Mouse (Mus musculus): ENCODE data around the gene Luc7l3. TPM values are rescaled to one million over a fixed set of nuclear protein-coding genes. Genes with fewer than 3 reads are reported as not detected.
A peak's percentile ranks its signal among the peaks of the same experiment; 100 is the strongest.

Luc7l3 gene
- polyA plus RNA-seq, 1 experiment: 154 TPM

DNA sequence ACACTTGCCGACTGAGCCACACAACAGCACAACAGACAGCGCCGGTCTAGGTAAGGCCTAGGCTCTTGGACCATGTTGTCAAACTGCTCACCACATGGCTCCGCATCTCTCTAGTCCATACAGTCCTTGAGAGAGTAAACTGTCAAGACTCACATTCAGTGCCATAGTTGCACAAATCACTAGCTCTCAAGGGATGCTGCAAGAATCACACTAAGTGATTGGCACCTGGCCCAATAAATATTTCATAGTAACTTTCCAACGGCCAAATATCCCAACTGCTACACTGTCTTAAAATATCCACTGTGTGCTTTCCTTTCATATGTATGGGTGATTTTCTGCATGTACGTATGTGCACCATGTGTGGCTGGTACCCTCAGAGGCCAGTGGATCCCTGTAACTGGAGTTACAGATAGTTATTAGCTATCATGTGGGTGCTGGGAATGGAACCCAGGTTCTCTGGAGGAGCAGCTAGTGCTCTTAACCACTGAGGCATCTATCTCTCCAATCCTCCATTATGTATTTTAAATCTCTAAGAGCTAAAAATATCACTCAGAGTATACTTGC lies 38.2 kb downstream of the Luc7l3 start:
- Histone ChIP-seq H3K4me3 (replicated peaks; ENCODE audit: insufficient read depth, low read depth, low read length) (no peak overlapping the region), H3K27me3 (ENCODE audit: control insufficient read depth, insufficient read depth, low read length) (no peaks in the 10 kb centered on the region), H3K27ac (ENCODE audit: insufficient read depth, low read length) (no peak overlapping the region), H3K4me1 (ENCODE audit: control insufficient read depth, insufficient read depth, low read length) (peaks cover 12% of the 10 kb centered on the region)
- DNase-seq: no peak
- TF ChIP-seq POLR2A (IDR thresholded peaks at IDR 0.05; ENCODE audit: borderline replicate concordance, insufficient read depth, low read length): no peak
- no peak for TF ChIP-seq CTCF (IDR thresholded peaks at IDR 0.05; ENCODE audit: borderline replicate concordance, insufficient read depth, low read depth, low read length)
- WGBS: 82% methylated on average over 6 of the region's 6 CpGs

DNA sequence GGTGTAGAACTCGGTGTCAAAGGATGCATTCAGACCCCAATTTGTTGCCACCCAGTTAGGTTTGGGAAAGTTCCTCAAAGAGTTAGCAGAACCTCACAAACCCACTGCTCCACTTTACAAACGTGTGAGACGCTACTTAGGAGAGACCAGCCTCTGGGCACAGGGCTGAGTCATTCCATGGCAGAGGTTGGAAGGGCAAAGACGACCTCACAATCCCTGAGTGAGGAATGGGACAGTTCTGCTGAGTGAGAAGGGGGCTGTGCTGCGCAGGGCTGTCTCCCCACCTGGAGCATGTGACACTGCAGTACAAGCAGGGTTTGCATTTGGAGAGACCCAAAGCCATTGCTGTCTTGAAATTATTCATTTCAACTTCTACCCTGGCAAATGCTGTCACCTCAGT lies 39.5 kb downstream of the Luc7l3 start:
- DNase-seq: no peak
- WGBS: 36% methylated on average over 5 of the region's 5 CpGs
- no peak overlapping the region for H3K27ac ChIP-seq (ENCODE audit: insufficient read depth, low read length)

DNA sequence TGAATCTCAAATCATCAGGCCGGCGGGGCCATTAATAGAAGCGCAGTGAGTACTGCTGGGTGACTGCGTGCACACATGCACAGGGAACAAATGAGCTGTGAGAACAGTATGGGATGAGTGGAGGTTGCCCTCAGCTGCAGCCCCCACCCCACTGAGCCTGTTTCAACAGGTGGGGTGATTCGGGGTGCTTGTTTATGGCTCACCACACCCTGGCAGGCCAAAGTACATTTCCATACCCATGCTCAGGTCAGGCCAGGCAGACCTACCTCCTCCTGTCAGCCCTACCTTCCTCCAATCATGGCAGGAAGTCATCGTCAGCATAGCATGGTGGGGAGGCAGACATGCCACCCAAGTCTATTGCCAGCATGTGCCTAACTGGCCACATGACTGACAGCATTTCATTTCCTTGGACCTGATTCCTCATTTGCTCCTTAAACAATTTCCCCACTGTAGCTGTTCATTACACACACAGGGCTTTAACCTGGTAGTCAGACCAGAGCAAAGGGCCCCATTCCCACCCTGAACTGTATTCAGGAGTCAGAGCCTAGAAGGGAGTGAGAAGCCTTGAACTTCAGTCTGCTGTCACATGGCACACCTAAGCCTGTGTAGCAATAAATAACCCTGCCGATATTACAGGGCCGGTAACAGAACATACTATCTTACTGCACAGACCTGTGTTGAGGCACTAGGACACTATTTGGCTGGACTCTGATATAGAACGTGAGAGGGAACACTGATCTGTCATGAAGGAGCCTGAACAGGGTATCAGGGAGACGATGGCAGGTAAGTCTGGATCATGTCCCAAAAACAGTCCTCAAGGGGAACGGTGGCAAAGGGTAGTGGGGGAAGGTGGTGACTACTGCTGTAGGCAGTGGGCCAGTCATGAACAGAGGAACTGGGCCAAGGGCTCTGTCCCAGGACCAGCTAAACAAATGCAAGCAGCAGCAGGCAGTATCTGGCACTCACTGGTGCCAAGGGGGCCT lies 40.3 kb downstream of the Luc7l3 start, which contains the start of gene Gm21885:
Gm21885 (plus strand) TSS at position 675 of the 983 bp plus-strand sequence.
- 46% methylated on average over 11 of the region's 11 CpGs for WGBS
- TF ChIP-seq POLR2A (IDR thresholded peaks at IDR 0.05; ENCODE audit: borderline replicate concordance, insufficient read depth, low read length) (no peak), CTCF (IDR thresholded peaks at IDR 0.05; ENCODE audit: borderline replicate concordance, insufficient read depth, low read depth, low read length) (no peak)
- no peak within 1 kb of the TSS for H3K27ac ChIP-seq (ENCODE audit: insufficient read depth, low read length)
- no peaks in the 10 kb centered on the region for H3K27me3 ChIP-seq (ENCODE audit: control insufficient read depth, insufficient read depth, low read length)
- H3K4me1 ChIP-seq (ENCODE audit: control insufficient read depth, insufficient read depth, low read length): peaks cover 12% of the 10 kb centered on the region
- DNase-seq: peak; percentile 40 to 49
- no peak within 1 kb of the TSS for H3K4me3 ChIP-seq (replicated peaks; ENCODE audit: insufficient read depth, low read depth, low read length)

More for the DNA sequence above, 39.5 kb downstream of the Luc7l3 start:
- H3K4me3 ChIP-seq (replicated peaks; ENCODE audit: insufficient read depth, low read depth, low read length): no peak overlapping the region
- TF ChIP-seq CTCF (IDR thresholded peaks at IDR 0.05; ENCODE audit: borderline replicate concordance, insufficient read depth, low read depth, low read length) (no peak), POLR2A (IDR thresholded peaks at IDR 0.05; ENCODE audit: borderline replicate concordance, insufficient read depth, low read length) (no peak)
- H3K4me1 ChIP-seq (ENCODE audit: control insufficient read depth, insufficient read depth, low read length): peaks cover 12% of the 10 kb centered on the region
- H3K27me3 ChIP-seq (ENCODE audit: control insufficient read depth, insufficient read depth, low read length): no peaks in the 10 kb centered on the region

DNA sequence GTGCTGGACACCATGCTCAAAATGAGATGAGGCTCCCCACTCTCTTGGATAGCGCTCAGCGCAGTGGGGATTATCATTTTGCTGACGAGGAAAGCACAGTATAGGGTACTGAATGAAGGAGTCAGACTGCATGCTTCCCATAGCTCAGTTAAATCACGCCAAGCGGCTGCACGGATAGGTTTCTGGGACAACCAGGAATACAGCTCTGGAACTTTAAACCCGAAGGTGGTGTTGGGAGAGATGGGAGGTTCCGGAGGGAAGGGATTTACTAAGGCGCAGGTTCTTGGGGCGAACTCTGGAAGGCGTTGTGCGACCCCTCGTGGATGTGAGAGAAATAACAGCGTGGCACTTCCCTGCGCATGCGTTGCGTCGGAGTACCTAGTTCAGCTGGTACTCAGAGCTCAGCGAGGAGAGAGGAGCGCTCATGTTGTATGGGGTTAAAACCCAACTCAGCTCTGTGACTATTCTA lies 44.9 kb downstream of the Luc7l3 start:
- H3K27me3 ChIP-seq (ENCODE audit: control insufficient read depth, insufficient read depth, low read length): no peaks in the 10 kb centered on the region
- peak; percentile 93 to 96 for DNase-seq
- TF ChIP-seq POLR2A (IDR thresholded peaks at IDR 0.05; ENCODE audit: borderline replicate concordance, insufficient read depth, low read length) (peak; percentile 38; the same call in 1 of the 2 replicates), CTCF (IDR thresholded peaks at IDR 0.05; ENCODE audit: borderline replicate concordance, insufficient read depth, low read depth, low read length) (peak; percentile 99)
- 7% methylated on average over 20 of the region's 20 CpGs for WGBS
- H3K4me3 ChIP-seq (replicated peaks; ENCODE audit: insufficient read depth, low read depth, low read length): peak overlapping the region; percentile 54
- peak overlapping the region; percentile 40 for H3K27ac ChIP-seq (ENCODE audit: insufficient read depth, low read length)
- H3K4me1 ChIP-seq (ENCODE audit: control insufficient read depth, insufficient read depth, low read length): peaks cover 7% of the 10 kb centered on the region

DNA sequence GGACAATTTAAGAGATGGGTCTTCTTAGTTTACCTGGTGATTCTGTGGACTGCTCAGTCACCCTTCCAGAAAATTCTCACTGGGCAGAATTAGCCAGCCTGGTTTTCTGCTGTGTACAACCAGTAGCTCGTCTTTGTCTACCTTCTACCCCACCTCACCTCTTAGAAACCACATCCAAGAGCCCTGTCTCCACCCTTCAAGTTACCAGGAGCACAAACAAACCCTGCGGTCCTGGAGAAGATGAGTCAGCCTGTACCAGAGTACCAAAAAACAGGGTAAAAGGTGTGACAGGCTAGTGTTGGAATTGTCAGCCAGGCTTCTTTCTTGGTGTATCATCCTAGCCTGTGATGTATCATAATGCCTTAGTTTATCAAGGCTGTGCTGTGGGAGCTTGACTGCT lies 46.1 kb downstream of the Luc7l3 start:
- H3K4me1 ChIP-seq (ENCODE audit: control insufficient read depth, insufficient read depth, low read length): no peaks in the 10 kb centered on the region
- no peaks in the 10 kb centered on the region for H3K27me3 ChIP-seq (ENCODE audit: control insufficient read depth, insufficient read depth, low read length)
- DNase-seq: no peak
- TF ChIP-seq POLR2A (IDR thresholded peaks at IDR 0.05; ENCODE audit: borderline replicate concordance, insufficient read depth, low read length) (no peak), CTCF (IDR thresholded peaks at IDR 0.05; ENCODE audit: borderline replicate concordance, insufficient read depth, low read depth, low read length) (no peak)
- WGBS: 93% methylated on average over 2 of the region's 2 CpGs
- H3K4me3 ChIP-seq (replicated peaks; ENCODE audit: insufficient read depth, low read depth, low read length): no peak overlapping the region
- no peak overlapping the region for H3K27ac ChIP-seq (ENCODE audit: insufficient read depth, low read length)

DNA sequence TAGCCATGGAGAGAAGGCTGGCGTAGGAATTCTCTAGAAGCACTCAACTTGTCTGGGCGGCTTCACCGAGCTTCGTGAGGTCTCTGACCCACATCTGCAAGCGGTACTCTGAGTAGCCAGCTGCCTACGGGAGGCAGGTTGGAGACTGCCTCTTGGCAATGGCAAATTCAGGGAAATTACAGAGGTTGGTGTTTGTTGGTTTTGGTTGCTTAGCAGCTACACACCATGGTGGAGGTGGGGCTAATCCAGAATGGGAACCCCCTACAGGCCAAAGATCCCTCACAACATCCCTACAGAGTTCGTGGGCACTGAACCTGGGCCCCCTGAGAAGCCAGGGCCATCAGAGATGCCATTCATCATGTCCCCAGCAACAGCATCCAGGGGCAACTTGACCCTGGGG lies 46.6 kb downstream of the Luc7l3 start:
- TF ChIP-seq POLR2A (IDR thresholded peaks at IDR 0.05; ENCODE audit: borderline replicate concordance, insufficient read depth, low read length): no peak
- no peak for TF ChIP-seq CTCF (IDR thresholded peaks at IDR 0.05; ENCODE audit: borderline replicate concordance, insufficient read depth, low read depth, low read length)
- Histone ChIP-seq H3K27ac (ENCODE audit: insufficient read depth, low read length) (no peak overlapping the region), H3K27me3 (ENCODE audit: control insufficient read depth, insufficient read depth, low read length) (no peaks in the 10 kb centered on the region), H3K4me3 (replicated peaks; ENCODE audit: insufficient read depth, low read depth, low read length) (no peak overlapping the region), H3K4me1 (ENCODE audit: control insufficient read depth, insufficient read depth, low read length) (no peaks in the 10 kb centered on the region)
- 86% methylated on average over 7 of the region's 7 CpGs for WGBS
- no peak for DNase-seq

DNA sequence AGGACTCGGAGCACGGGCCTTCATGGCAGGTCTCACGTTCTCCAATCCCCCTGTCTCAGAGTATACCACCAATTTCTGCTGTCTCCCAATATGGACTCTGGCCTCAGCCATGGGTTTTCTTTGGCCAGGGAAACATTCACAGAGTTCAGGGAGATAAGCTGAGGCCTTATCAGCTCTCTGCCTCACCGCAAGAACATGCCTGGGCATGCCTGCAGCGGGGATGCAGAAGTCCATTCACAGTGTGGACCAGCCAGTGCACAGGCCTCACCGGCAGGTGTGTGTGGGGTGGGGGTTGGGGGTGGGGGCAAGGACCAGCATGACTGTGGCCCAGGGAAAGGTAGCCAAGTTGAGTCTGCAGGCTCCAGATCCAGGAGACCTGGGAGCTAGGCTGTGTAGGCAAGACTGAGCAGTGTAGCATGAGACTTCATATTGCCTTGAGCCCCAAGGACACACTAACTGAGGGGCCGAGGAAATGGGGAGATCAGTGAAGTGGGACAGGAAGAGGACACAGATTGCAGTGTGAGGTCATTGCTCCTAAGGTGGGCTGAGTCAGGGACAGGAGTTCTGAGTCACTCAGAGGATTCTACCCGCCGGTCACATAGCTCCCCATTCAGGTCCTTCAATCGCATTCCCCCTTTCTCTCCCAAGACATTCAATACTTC lies 47.5 kb downstream of the Luc7l3 start:
- 85% methylated on average over 10 of the region's 10 CpGs for WGBS
- no peak overlapping the region for H3K4me3 ChIP-seq (replicated peaks; ENCODE audit: insufficient read depth, low read depth, low read length)
- H3K27ac ChIP-seq (ENCODE audit: insufficient read depth, low read length): no peak overlapping the region
- no peaks in the 10 kb centered on the region for H3K27me3 ChIP-seq (ENCODE audit: control insufficient read depth, insufficient read depth, low read length)
- TF ChIP-seq POLR2A (IDR thresholded peaks at IDR 0.05; ENCODE audit: borderline replicate concordance, insufficient read depth, low read length) (no peak), CTCF (IDR thresholded peaks at IDR 0.05; ENCODE audit: borderline replicate concordance, insufficient read depth, low read depth, low read length) (no peak)
- H3K4me1 ChIP-seq (ENCODE audit: control insufficient read depth, insufficient read depth, low read length): no peaks in the 10 kb centered on the region
- no peak for DNase-seq
